Mouse (Mus musculus) gastrocnemius, adult 2 months (tissue): Measurements from ENCODE around the gene 9230112D13Rik. TPM values are rescaled to one million over a fixed set of nuclear protein-coding genes. Genes with fewer than 3 reads are reported as not detected.
A peak's percentile ranks its signal among the peaks of the same experiment; 100 is the strongest.

ENCODE experiments used
- DNase-seq: peaks from one replicate; pipeline ENCODE4 v3.0.0; 2022
- H3K27ac ChIP-seq: fragments of 200-600 bp; 2 replicates; pipeline ENCODE4 v1.8.1; 2022; ENCODE audit warnings: mild to moderate bottlenecking
- H3K4me3 ChIP-seq: fragments of 200-600 bp; 2 replicates; pipeline ENCODE4 v1.8.1; 2022; ENCODE audit warnings: mild to moderate bottlenecking, moderate library complexity
- CTCF ChIP-seq: fragments of 200-600 bp; IDR thresholded peaks from 2 replicates; pipeline ENCODE4 v1.8.1; 2022; ENCODE audit warnings: antibody characterized with exemption, mild to moderate bottlenecking, moderate library complexity
- intact Hi-C: fragments of 180-260 bp; cut with DNase I; formaldehyde crosslinking; loops from one replicate; pipeline ENCODE4 v1.15.1; 2025
- total RNA-seq, 2 experiments: library from RNA; stranded (reverse); gene quantifications; 2 replicates each; pipeline ENCODE4 v1.2.3; 2021

The 9230112D13Rik gene
- total RNA-seq, 2 experiments from 2014 or later: not detected

- no peak for DNase-seq
- TF ChIP-seq CTCF: no peak
- peak overlapping the region; percentile 62; the same call in 1 of the 2 replicates for H3K27ac ChIP-seq
- intact Hi-C loops: no loop called here
- peak overlapping the region; percentile 17; the same call in 1 of the 2 replicates for H3K4me3 ChIP-seq
These were observed 32.6 kb upstream of the 9230112D13Rik start for GRCm38 (mm10) chr14:34555211-34555610.

GRCm38 (mm10) chr14:34554047-34554446 lies 31.4 kb upstream of the 9230112D13Rik start:
- H3K27ac ChIP-seq: peak overlapping the region; percentile 64

GRCm38 (mm10) chr14:34553470-34553869 lies 30.9 kb upstream of the 9230112D13Rik start:
- H3K4me3 ChIP-seq: no peak overlapping the region
- H3K27ac ChIP-seq: peak overlapping the region; percentile 64
- TF ChIP-seq CTCF: no peak
- intact Hi-C loops: no loop called here
- DNase-seq: no peak

More at GRCm38 (mm10) chr14:34554047-34554446, 31.4 kb upstream of the 9230112D13Rik start:
- DNase-seq: peak; percentile 67
- no peak for TF ChIP-seq CTCF
- no peak overlapping the region for H3K4me3 ChIP-seq
- intact Hi-C loops: no loop called here

GRCm38 (mm10) chr14:34552226-34552625 lies 29.6 kb upstream of the 9230112D13Rik start:
- DNase-seq: no peak
- peak overlapping the region; percentile 70 for H3K27ac ChIP-seq
- intact Hi-C loops: no loop called here
- TF ChIP-seq CTCF: no peak
- H3K4me3 ChIP-seq: peak overlapping the region; percentile 2; the same call in 1 of the 2 replicates

- TF ChIP-seq CTCF: peak; percentile 95
- intact Hi-C loops: loop anchor here (2.0 to 5.0 kb wide), 3 partner anchors 47 to 107 kb away; partner anchors contain the start of gene Bmpr1a
These were observed 26.5 kb upstream of the 9230112D13Rik start for GRCm38 (mm10) chr14:34549004-34549671.

GRCm38 (mm10) chr14:34548391-34549001 lies 25.9 kb upstream of the 9230112D13Rik start:
- H3K27ac ChIP-seq: peak overlapping the region; percentile 92
- peak overlapping the region; percentile 80 for H3K4me3 ChIP-seq
- TF ChIP-seq CTCF: no peak
- intact Hi-C loops: loop anchor here (2.0 to 5.0 kb wide), 3 partner anchors 46 to 106 kb away; partner anchors contain the start of gene Bmpr1a
- peak; percentile 87 for DNase-seq

More at GRCm38 (mm10) chr14:34549004-34549671, 26.5 kb upstream of the 9230112D13Rik start:
- H3K4me3 ChIP-seq: peak overlapping the region; percentile 80
- peak overlapping the region; percentile 92 for H3K27ac ChIP-seq
- peak; percentile 92 for DNase-seq

GRCm38 (mm10) chr14:34544545-34544944 lies 21.9 kb upstream of the 9230112D13Rik start:
- no peak for TF ChIP-seq CTCF
- no peak for DNase-seq
- Histone ChIP-seq H3K4me3 (no peak overlapping the region; the same call in 1 of the 2 replicates), H3K27ac (peak overlapping the region; percentile 89)
- intact Hi-C loops: no loop called here

GRCm38 (mm10) chr14:34544001-34544400 lies 21.4 kb upstream of the 9230112D13Rik start:
- peak overlapping the region; percentile 89 for H3K27ac ChIP-seq
- H3K4me3 ChIP-seq: peak overlapping the region; percentile 26
- TF ChIP-seq CTCF: no peak
- no peak for DNase-seq
- intact Hi-C loops: no loop called here

- no peak for DNase-seq
- Histone ChIP-seq H3K4me3 (peak overlapping the region; percentile 26), H3K27ac (peak overlapping the region; percentile 89)
- TF ChIP-seq CTCF: no peak
- intact Hi-C loops: loop anchor here (1.0 kb wide), 1 partner anchor 12 kb away; no protein-coding TSS in a partner anchor
These were observed 21.0 kb upstream of the 9230112D13Rik start for GRCm38 (mm10) chr14:34543596-34543995.

GRCm38 (mm10) chr14:34541896-34542295 lies 19.3 kb upstream of the 9230112D13Rik start:
- intact Hi-C loops: no loop called here
- no peak overlapping the region for H3K4me3 ChIP-seq
- H3K27ac ChIP-seq: peak overlapping the region; percentile 89
- peak; percentile 67 for DNase-seq
- no peak for TF ChIP-seq CTCF

- peak; percentile 69 for DNase-seq
- H3K27ac ChIP-seq: peak overlapping the region; percentile 53
- peak overlapping the region; percentile 33 for H3K4me3 ChIP-seq
- TF ChIP-seq CTCF: no peak
- intact Hi-C loops: no loop called here
These were observed 18.1 kb upstream of the 9230112D13Rik start for GRCm38 (mm10) chr14:34540685-34541162.

- H3K4me3 ChIP-seq: no peak overlapping the region
- TF ChIP-seq CTCF: no peak
- intact Hi-C loops: no loop called here
- no peak for DNase-seq
- no peak overlapping the region for H3K27ac ChIP-seq
These were observed 13.3 kb upstream of the 9230112D13Rik start for GRCm38 (mm10) chr14:34535883-34536282.

- Histone ChIP-seq H3K27ac (peak overlapping the region; percentile 52), H3K4me3 (no peak overlapping the region)
- no peak for TF ChIP-seq CTCF
- DNase-seq: peak; percentile 55
- intact Hi-C loops: no loop called here
These were observed 10.9 kb upstream of the 9230112D13Rik start for GRCm38 (mm10) chr14:34533537-34533936.
